Mouse (Mus musculus) MEL (cell line): ENCODE measurements at regions not wholly inside any gene's neighbourhood (a gene's known extent, or its start where the extent isn't known, plus 50 kb on each side); places are given as distances from the start of the nearest gene placed in this dataset.

Experiments used
- BHLHE40 ChIP-seq: IDR thresholded peaks from 2 replicates; pipeline ENCODE4 v1.6.1; 2012; ENCODE audit warnings: low read depth, mild to moderate bottlenecking, inconsistent platforms, low read length, improper control_type of control experiment, borderline replicate concordance
- CHD1 ChIP-seq: IDR thresholded peaks from 2 replicates; pipeline ENCODE4 v1.6.1; 2012; ENCODE audit warnings: low read depth, mild to moderate bottlenecking, inconsistent platforms, low read length, improper control_type of control experiment
- CHD2 ChIP-seq: IDR thresholded peaks from 2 replicates; pipeline ENCODE4 v1.6.1; 2011; ENCODE audit warnings: low read length, improper control_type of control experiment
- CTCF ChIP-seq, 3 experiments: IDR thresholded peaks in 2 of 3; conservative IDR thresholded peaks in 1 of 3; 2 replicates each; pipeline ENCODE4 v1.5.1; 2011 to 2012; ENCODE audit warnings: low read length in 3 of 3, low read depth in 2 of 3, mild to moderate bottlenecking in 2 of 3, improper control_type of control experiment in 1 of 3, inconsistent platforms in 1 of 3, mixed read lengths in 1 of 3, moderate library complexity in 1 of 3; ENCODE audit not compliant: control insufficient read depth in 1 of 3, insufficient read depth in 1 of 3, poor library complexity in 1 of 3, severe bottlenecking in 1 of 3
- E2F4 ChIP-seq: IDR thresholded peaks from 2 replicates; pipeline ENCODE4 v1.6.1; 2011; ENCODE audit warnings: low read depth, low read length, improper control_type of control experiment, borderline replicate concordance
- EP300 ChIP-seq, 2 experiments: IDR thresholded peaks; 2 replicates each; pipeline ENCODE4 v1.6.1; 2011; ENCODE audit warnings: improper control_type of control experiment in 2 of 2, low read length in 2 of 2, low read depth in 1 of 2, mild to moderate bottlenecking in 1 of 2
- GABPA ChIP-seq: IDR thresholded peaks from 2 replicates; pipeline ENCODE4 v1.6.1; 2012; ENCODE audit warnings: low read depth, mild to moderate bottlenecking, inconsistent platforms, low read length, improper control_type of control experiment, moderate library complexity
- GATA1 ChIP-seq: IDR thresholded peaks from 2 replicates; pipeline ENCODE4 v1.6.1; 2011; ENCODE audit warnings: low read depth, low read length, improper control_type of control experiment
- KAT2A ChIP-seq: conservative IDR thresholded peaks from 2 replicates; pipeline ENCODE4 v1.6.1; 2012; ENCODE audit warnings: low read depth, low read length, improper control_type of control experiment, inconsistent platforms
- MAFK ChIP-seq: IDR thresholded peaks from 2 replicates; pipeline ENCODE4 v1.6.1; 2011; ENCODE audit warnings: low read depth, mild to moderate bottlenecking, low read length, improper control_type of control experiment, borderline replicate concordance
- POLR2A ChIP-seq, 2 experiments: IDR thresholded peaks; 2 replicates each; pipeline ENCODE4 v1.6.1; 2011 to 2012; ENCODE audit warnings: low read length in 2 of 2, mild to moderate bottlenecking in 2 of 2, control low read depth in 1 of 2, improper control_type of control experiment in 1 of 2, low read depth in 1 of 2, moderate library complexity in 1 of 2; ENCODE audit not compliant: control insufficient read depth in 1 of 2, insufficient read depth in 1 of 2, poor library complexity in 1 of 2
- TBP ChIP-seq: IDR thresholded peaks from 2 replicates; pipeline ENCODE4 v1.8.0; 2011; ENCODE audit warnings: low read depth, low read length, improper control_type of control experiment
- TCF12 ChIP-seq: IDR thresholded peaks from 2 replicates; pipeline ENCODE4 v1.6.1; 2014; ENCODE audit warnings: low read depth, mild to moderate bottlenecking, inconsistent platforms, low read length, improper control_type of control experiment, moderate library complexity
- ZNF384 ChIP-seq: IDR thresholded peaks from 2 replicates; pipeline ENCODE4 v1.6.1; 2012; ENCODE audit warnings: low read depth, mild to moderate bottlenecking, inconsistent platforms, low read length, improper control_type of control experiment

DNA sequence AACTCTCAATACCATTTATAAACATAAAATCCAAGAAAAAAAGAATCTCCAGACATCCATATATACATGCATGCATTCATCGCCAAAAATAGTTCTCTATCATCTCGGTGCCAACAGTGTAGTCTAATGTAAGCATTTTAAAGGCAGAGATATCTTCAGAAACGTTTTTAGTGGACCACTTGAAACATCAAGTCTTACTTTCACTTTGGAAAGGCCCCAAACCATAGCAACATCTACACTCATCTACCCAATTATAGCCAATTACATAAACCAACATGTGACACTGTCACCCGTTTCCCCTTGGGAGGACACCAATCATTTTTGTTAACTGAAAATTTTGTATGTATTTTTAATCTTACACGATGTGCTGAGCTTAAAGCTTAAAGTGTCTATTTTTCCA lies 716.7 kb downstream of the Hace1 start:
- TF ChIP-seq E2F4: no peak
- TF ChIP-seq TCF12: no peak
- no peak for TF ChIP-seq CHD1
- TF ChIP-seq GATA1: no peak
- TF ChIP-seq BHLHE40: no peak
- no peak for TF ChIP-seq EP300 (IDR thresholded peaks at IDR 0.05; ENCODE audit: low read depth in 1 of 2, low read length in 2 of 2)
- TF ChIP-seq MAFK: no peak
- no peak for TF ChIP-seq ZNF384
- no peak for TF ChIP-seq CHD2
- no peak for TF ChIP-seq POLR2A (IDR thresholded peaks at IDR 0.05; ENCODE audit: control insufficient read depth in 1 of 2, insufficient read depth in 1 of 2, low read depth in 1 of 2, low read length in 2 of 2, poor library complexity in 1 of 2)
- TF ChIP-seq CTCF (IDR thresholded peaks at IDR 0.05 in 2 of 3, conservative IDR thresholded peaks at IDR 0.05 in 1 of 3; ENCODE audit: control insufficient read depth in 1 of 3, insufficient read depth in 1 of 3, low read depth in 2 of 3, low read length in 3 of 3, poor library complexity in 1 of 3, severe bottlenecking in 1 of 3): no peak
- TF ChIP-seq TBP: no peak
- TF ChIP-seq KAT2A: no peak
- no peak for TF ChIP-seq GABPA
